Mouse (Mus musculus) E14TG2a.4 (cell line): ENCODE data around the gene Rpl37.
A peak's percentile ranks its signal among the peaks of the same experiment; 100 is the strongest.

Experiments used
- H3K27me3 ChIP-seq: 2 replicates; pipeline ENCODE4 v1.6.1; 2014; ENCODE audit warnings: low read length, control low read depth; ENCODE audit not compliant: insufficient read depth
- H3K36me3 ChIP-seq: 2 replicates; pipeline ENCODE4 v1.6.1; 2014; ENCODE audit warnings: low read length, control low read depth; ENCODE audit not compliant: insufficient read depth
- H3K4me1 ChIP-seq: replicated peaks from 2 replicates; pipeline ENCODE4 v1.6.1; 2014; ENCODE audit warnings: low read depth, low read length, control low read depth
- H3K4me3 ChIP-seq: replicated peaks from 2 replicates; pipeline ENCODE4 v1.5.1; 2014; ENCODE audit warnings: mild to moderate bottlenecking, low read length
- H3K9me3 ChIP-seq: 2 replicates; pipeline ENCODE4 v1.6.1; 2014; ENCODE audit warnings: low read length, control low read depth
- CTCF ChIP-seq: conservative IDR thresholded peaks from 2 replicates; pipeline ENCODE4 v1.5.1; 2014; ENCODE audit warnings: low read length
- NANOG ChIP-seq: IDR thresholded peaks from 2 replicates; pipeline ENCODE4 v1.6.1; 2014; ENCODE audit warnings: borderline replicate concordance, low read length, mixed read lengths
- POU5F1 ChIP-seq: IDR thresholded peaks from 2 replicates; pipeline ENCODE4 v1.6.1; 2014; ENCODE audit warnings: low read length, borderline replicate concordance

The Rpl37 gene

GRCm38 (mm10) chr15:5102312-5102711 is 14.1 kb upstream of the Rpl37 start:
- H3K4me1 ChIP-seq, result no peaks in the 10 kb centered on the region
- no peaks in the 10 kb centered on the region for H3K36me3 ChIP-seq
- no peaks in the 10 kb centered on the region for H3K9me3 ChIP-seq
- no peak overlapping the region for H3K4me3 ChIP-seq
- H3K27me3 ChIP-seq, result peaks cover 16% of the 10 kb centered on the region
- TF ChIP-seq NANOG (no peak), CTCF (no peak)

GRCm38 (mm10) chr15:5105891-5106290 is 10.6 kb upstream of the Rpl37 start:
- no peaks in the 10 kb centered on the region for H3K36me3 ChIP-seq
- TF ChIP-seq CTCF (no peak), NANOG (no peak), POU5F1 (no peak)

GRCm38 (mm10) chr15:5106293-5106692 is 10.2 kb upstream of the Rpl37 start:
- TF ChIP-seq POU5F1 (no peak), CTCF (peak; percentile 59)
- Histone ChIP-seq H3K9me3 (no peaks in the 10 kb centered on the region), H3K36me3 (no peaks in the 10 kb centered on the region), H3K4me3 (no peak overlapping the region), H3K4me1 (peaks cover 9% of the 10 kb centered on the region; the same call in 1 of the 2 replicates), H3K27me3 (no peaks in the 10 kb centered on the region)

More at GRCm38 (mm10) chr15:5105891-5106290, 10.6 kb upstream of the Rpl37 start:
- H3K4me3 ChIP-seq, result no peak overlapping the region
- peaks cover 9% of the 10 kb centered on the region; the same call in 1 of the 2 replicates for H3K4me1 ChIP-seq
- H3K27me3 ChIP-seq, result no peaks in the 10 kb centered on the region
- H3K9me3 ChIP-seq, result no peaks in the 10 kb centered on the region

GRCm38 (mm10) chr15:5107686-5108654 is 8.5 kb upstream of the Rpl37 start, which contains the start of gene Card6:
Gene Card6, minus strand, starts transcription at chr15:5108539.
- Histone ChIP-seq H3K4me3 (peak within 1 kb of the TSS; percentile 35), H3K36me3 (no peaks in the 10 kb centered on the region), H3K27me3 (no peaks in the 10 kb centered on the region), H3K9me3 (no peaks in the 10 kb centered on the region), H3K4me1 (peaks cover 12% of the 10 kb centered on the region; the same call in 1 of the 2 replicates)
- TF ChIP-seq CTCF, result no peak
- no peak for TF ChIP-seq NANOG

GRCm38 (mm10) chr15:5108655-5109040 is 7.8 kb upstream of the Rpl37 start:
- Histone ChIP-seq H3K9me3 (no peaks in the 10 kb centered on the region), H3K4me1 (peaks cover 12% of the 10 kb centered on the region; the same call in 1 of the 2 replicates), H3K27me3 (no peaks in the 10 kb centered on the region), H3K4me3 (no peak overlapping the region), H3K36me3 (no peaks in the 10 kb centered on the region)
- TF ChIP-seq NANOG (no peak), POU5F1 (no peak), CTCF (no peak)

DNA sequence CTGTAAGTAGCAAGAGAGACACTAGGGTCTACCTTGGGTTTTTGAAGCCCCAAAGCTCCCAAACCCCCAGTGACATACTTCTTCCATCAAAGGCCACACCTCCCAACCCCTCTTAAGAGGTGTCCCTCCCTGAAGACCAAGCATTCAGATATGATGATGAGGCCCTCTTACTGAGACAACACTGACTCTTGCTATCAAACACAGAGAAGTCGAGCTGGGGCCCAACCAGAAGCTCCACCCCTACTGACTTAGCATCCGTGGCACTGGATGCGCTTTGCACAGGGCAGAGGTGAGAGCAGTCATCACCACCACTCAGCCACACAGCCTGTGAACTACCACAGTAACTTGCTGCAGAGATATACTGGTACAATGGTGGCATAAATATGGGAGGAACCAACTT is 3.8 kb upstream of the Rpl37 start:
- Histone ChIP-seq H3K9me3 (no peaks in the 10 kb centered on the region), H3K27me3 (no peaks in the 10 kb centered on the region), H3K4me1 (peaks cover 27% of the 10 kb centered on the region), H3K4me3 (no peak overlapping the region), H3K36me3 (peaks cover 10% of the 10 kb centered on the region)
- TF ChIP-seq POU5F1 (no peak), NANOG (no peak)

DNA sequence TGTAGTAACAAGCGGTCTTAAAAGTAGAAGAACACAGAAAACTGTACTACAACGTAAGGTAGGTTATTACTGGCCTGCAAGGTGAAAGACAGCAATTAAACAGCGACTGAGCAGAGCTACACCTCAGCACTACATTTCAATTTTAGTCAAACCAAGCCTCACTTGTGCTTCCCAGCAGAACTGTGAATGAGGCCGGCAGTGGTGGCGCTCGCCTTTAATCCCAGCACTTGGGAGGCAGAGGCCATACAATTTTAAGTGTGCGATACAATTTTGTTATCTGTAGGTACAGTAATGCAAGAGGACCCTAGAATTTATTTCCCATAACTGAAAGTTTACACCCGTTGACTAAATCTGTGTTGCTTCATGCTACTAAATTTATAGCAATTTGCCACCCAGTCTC is 1.3 kb upstream of the Rpl37 start:
- peaks cover 38% of the 10 kb centered on the region for H3K4me1 ChIP-seq
- H3K27me3 ChIP-seq, result no peaks in the 10 kb centered on the region
- peak overlapping the region; percentile 97 for H3K4me3 ChIP-seq
- no peaks in the 10 kb centered on the region for H3K9me3 ChIP-seq
- TF ChIP-seq POU5F1 (no peak), CTCF (no peak), NANOG (no peak)
- H3K36me3 ChIP-seq, result peaks cover 36% of the 10 kb centered on the region

DNA sequence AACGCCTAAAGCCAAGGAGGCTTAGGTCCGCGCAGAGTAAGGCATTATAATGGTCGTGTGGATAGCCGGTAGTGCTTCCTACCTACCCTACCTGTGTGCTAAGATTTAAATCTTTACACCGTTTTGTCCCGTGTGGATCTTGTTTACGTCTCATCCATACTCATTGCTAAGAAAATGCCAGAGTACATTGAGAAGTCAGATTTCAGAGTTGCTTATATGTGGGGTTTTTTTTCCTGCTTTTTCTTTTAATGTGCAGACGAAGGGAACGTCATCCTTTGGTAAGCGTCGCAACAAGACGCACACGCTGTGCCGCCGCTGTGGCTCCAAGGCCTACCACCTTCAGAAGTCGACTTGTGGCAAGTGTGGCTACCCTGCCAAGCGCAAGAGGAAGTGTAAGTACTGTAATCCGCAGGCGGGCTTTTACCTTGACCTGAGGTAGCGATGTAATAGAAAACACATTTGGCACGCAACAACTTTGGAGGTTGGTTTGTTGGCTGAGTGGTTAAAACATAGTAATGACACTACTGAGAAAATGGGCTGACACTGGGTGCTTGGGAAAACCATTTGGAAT is 671 bp downstream of the Rpl37 start:
- Histone ChIP-seq H3K27me3 (no peaks in the 10 kb centered on the region), H3K4me1 (peaks cover 52% of the 10 kb centered on the region), H3K4me3 (peak overlapping the region; percentile 97)

DNA sequence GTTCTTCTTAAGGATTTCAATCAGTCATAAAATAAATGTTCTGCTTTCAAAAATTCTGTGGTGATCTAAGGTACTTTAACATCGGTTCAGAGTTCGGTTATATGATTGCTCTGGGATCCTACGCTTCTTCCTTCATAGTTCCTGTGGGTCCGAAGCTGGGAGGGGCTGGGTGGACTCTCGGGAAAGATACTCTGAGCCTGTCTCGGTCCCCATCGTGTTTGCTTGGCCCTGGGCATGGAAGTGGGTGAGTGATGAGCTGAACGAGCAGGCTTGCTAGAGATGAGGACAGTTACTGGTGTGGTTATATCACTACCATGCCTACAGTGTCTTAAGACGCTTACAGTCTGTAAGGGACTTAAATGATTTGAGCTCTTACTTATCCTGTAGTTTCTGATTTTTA is 2.2 kb downstream of the Rpl37 start:
- TF ChIP-seq CTCF (no peak), NANOG (no peak), POU5F1 (no peak)
- H3K36me3 ChIP-seq, result peaks cover 70% of the 10 kb centered on the region
- H3K4me3 ChIP-seq, result peak overlapping the region; percentile 97
- H3K9me3 ChIP-seq, result no peaks in the 10 kb centered on the region
- no peaks in the 10 kb centered on the region for H3K27me3 ChIP-seq
- peaks cover 49% of the 10 kb centered on the region for H3K4me1 ChIP-seq

More for the DNA sequence above, 671 bp downstream of the Rpl37 start:
- H3K9me3 ChIP-seq, result no peaks in the 10 kb centered on the region
- peaks cover 55% of the 10 kb centered on the region for H3K36me3 ChIP-seq
- TF ChIP-seq NANOG (no peak), CTCF (no peak), POU5F1 (no peak)
